Mouse (Mus musculus) stomach, postnatal 0 days (tissue): Measurements from ENCODE around the gene Tmem171.

ENCODE experiments used
- CTCF ChIP-seq: IDR thresholded peaks from 2 replicates; pipeline ENCODE4 v1.5.1; 2016; ENCODE audit warnings: antibody characterized with exemption, low read depth, mild to moderate bottlenecking, moderate library complexity
- EP300 ChIP-seq: optimal IDR thresholded peaks from 2 replicates; pipeline ENCODE3; 2016; ENCODE audit warnings: antibody characterized with exemption

- TF ChIP-seq EP300 (no peak), CTCF (no peak)
Observed at GRCm38 (mm10) chr13:98738213-98738612, 43.6 kb upstream of the Tmem171 start.
